Mouse (Mus musculus) stomach, embryonic 14.5 days (tissue): ENCODE data around the gene Nsfl1c. TPM values are rescaled to one million over a fixed set of nuclear protein-coding genes. Genes with fewer than 3 reads are reported as not detected.

Source experiments
- ATAC-seq: fragments of 200-750 bp; cut with Nextera tagmentation; 2 replicates; pipeline ENCODE4 v1.8.0; 2017; ENCODE audit warnings: low read depth, moderate TSS enrichment; ENCODE audit not compliant: insufficient number of reproducible peaks, insufficient read depth, low FRiP score
- H3K27ac ChIP-seq: fragments of 300-500 bp; sonication (generic); 2 replicates; pipeline ENCODE4 v1.5.1; 2014; ENCODE audit warnings: mild to moderate bottlenecking, low read length, moderate library complexity, mixed read lengths
- H3K27me3 ChIP-seq: fragments of 300-500 bp; sonication (generic); 2 replicates; pipeline ENCODE4 v1.6.1; 2014; ENCODE audit warnings: low read length, control low read depth, mixed read lengths; ENCODE audit not compliant: control insufficient read depth, insufficient read depth
- H3K36me3 ChIP-seq: fragments of 300-500 bp; sonication (generic); 2 replicates; pipeline ENCODE4 v1.6.1; 2014; ENCODE audit warnings: mild to moderate bottlenecking, control low read depth, low read length, moderate library complexity, mixed read lengths; ENCODE audit not compliant: control insufficient read depth, insufficient read depth
- H3K4me1 ChIP-seq: fragments of 300-500 bp; sonication (generic); 2 replicates; pipeline ENCODE4 v1.6.1; 2014; ENCODE audit warnings: low read length, control low read depth, mixed read lengths; ENCODE audit not compliant: control insufficient read depth, insufficient read depth
- H3K4me2 ChIP-seq: fragments of 300-500 bp; sonication (generic); replicated peaks from 2 replicates; pipeline ENCODE4 v1.6.1; 2014; ENCODE audit warnings: low read depth, low read length, control low read depth
- H3K4me3 ChIP-seq: fragments of 300-500 bp; sonication (generic); 2 replicates; pipeline ENCODE4 v1.5.1; 2014; ENCODE audit warnings: low read depth, low read length, control low read depth
- H3K9ac ChIP-seq: fragments of 300-500 bp; sonication (generic); replicated peaks from 2 replicates; pipeline ENCODE4 v1.6.1; 2014; ENCODE audit warnings: low read depth, mild to moderate bottlenecking, control low read depth, low read length, moderate library complexity, mixed read lengths
- H3K9me3 ChIP-seq: fragments of 300-500 bp; sonication (generic); 2 replicates; pipeline ENCODE4 v1.6.1; 2016; ENCODE audit warnings: low read depth, low read length, control low read depth; ENCODE audit not compliant: control insufficient read depth
- WGBS: fragments of 180-500 bp; shearing (Covaris S2); extraction: QIAGEN DNeasy Blood & Tissue Kit; methylation state at CpG from one replicate; pipeline ENCODE4 v1.1.7; 2014; 5-methylcytosine and 5-hydroxymethylcytosine counted together
- polyA plus RNA-seq: library from polyadenylated mRNA; unstranded; fragments of >200 nt; fragmentation: Nextera tagmentation; extraction: Ambion mirVana; gene quantifications from 2 replicates; pipeline ENCODE4 v1.2.1, GENCODE M21; 2014

Nsfl1c gene
- polyA plus RNA-seq, 1 experiment from 2014 or later = 203 TPM

DNA sequence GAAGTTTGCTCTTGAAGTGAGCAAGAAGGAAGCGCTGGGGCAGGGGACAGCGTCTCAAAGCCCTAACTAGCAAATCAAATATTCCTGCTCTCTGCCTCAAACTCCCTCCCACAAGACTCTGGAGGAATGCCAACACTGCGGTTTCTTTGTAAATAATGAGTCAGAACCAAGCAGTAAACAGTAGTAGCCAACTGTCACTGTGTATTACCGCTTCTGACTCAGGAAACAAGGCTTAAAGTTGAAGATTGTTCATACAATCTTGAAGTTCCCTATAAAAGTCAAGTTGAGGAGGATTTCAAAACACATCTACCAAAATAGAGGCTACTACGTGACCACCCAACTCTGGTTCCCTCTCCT is 42.6 kb downstream of the Nsfl1c start:
- no peak overlapping the region; the same call in 1 of the 2 replicates for H3K4me2 ChIP-seq
- H3K27me3 ChIP-seq = no peaks in the 10 kb centered on the region
- no peak overlapping the region for H3K4me3 ChIP-seq
- no peaks in the 10 kb centered on the region for H3K9me3 ChIP-seq
- H3K4me1 ChIP-seq = 0 out of 2 replicates have a peak, but pooled peaks cover 6% of the 10 kb centered on the region
- 40% methylated on average over 5 of the region's 5 CpGs for WGBS
- no peak overlapping the region for H3K9ac ChIP-seq
- peak overlapping the region; percentile 76 for H3K27ac ChIP-seq
- ATAC-seq = peak; percentile 34; the same call in 1 of the 2 replicates
- no peaks in the 10 kb centered on the region for H3K36me3 ChIP-seq

DNA sequence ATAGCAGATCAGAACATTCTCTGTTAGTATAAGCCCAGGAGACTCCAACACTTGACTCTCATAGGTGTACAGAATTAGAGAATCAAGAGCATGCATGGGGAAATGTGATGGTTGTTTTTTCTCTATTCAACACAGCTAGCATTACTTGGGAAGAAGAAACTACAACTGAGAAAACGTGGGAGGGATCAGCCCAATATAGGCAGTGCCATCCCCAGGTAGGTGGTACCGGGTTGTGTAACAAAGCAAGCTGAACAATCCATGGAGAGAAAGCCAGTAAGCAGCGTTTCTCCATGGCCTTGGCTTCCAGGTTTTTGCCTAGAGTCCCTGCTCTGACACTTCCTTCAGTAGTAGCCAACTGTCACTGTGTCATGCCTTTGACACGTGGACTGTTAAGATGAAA is 44.7 kb downstream of the Nsfl1c start:
- H3K27ac ChIP-seq = no peak overlapping the region
- H3K36me3 ChIP-seq = no peaks in the 10 kb centered on the region
- no peak for ATAC-seq
- no peak overlapping the region for H3K4me3 ChIP-seq
- 61% methylated on average over 4 of the region's 4 CpGs for WGBS
- H3K9me3 ChIP-seq = no peaks in the 10 kb centered on the region
- peaks cover 10% of the 10 kb centered on the region; the same call in 1 of the 2 replicates for H3K4me1 ChIP-seq
- H3K27me3 ChIP-seq = no peaks in the 10 kb centered on the region
- H3K4me2 ChIP-seq = no peak overlapping the region
- H3K9ac ChIP-seq = no peak overlapping the region

GRCm38 (mm10) chr2:151542323-151543062 is 48.5 kb downstream of the Nsfl1c start, which contains the start of gene Fkbp1a:
TSS of gene Fkbp1a (plus strand) at chr2:151542483.
- Histone ChIP-seq H3K9me3 (no peaks in the 10 kb centered on the region), H3K27me3 (no peaks in the 10 kb centered on the region), H3K36me3 (peaks cover 21% of the 10 kb centered on the region; the same call in 1 of the 2 replicates), H3K9ac (peak within 1 kb of the TSS; percentile 92), H3K27ac (peak within 1 kb of the TSS; percentile 97), H3K4me2 (peak within 1 kb of the TSS; percentile 82), H3K4me1 (peaks cover 23% of the 10 kb centered on the region), H3K4me3 (peak within 1 kb of the TSS; percentile 94)
- ATAC-seq = peak; percentile 96
- WGBS = under 1% methylated on average over 80 of the region's 93 CpGs

GRCm38 (mm10) chr2:151543063-151543895 is 49.3 kb downstream of the Nsfl1c start:
- Histone ChIP-seq H3K36me3 (peaks cover 25% of the 10 kb centered on the region; the same call in 1 of the 2 replicates), H3K9ac (peak overlapping the region; percentile 92), H3K4me3 (peak overlapping the region; percentile 94), H3K27me3 (no peaks in the 10 kb centered on the region), H3K27ac (peak overlapping the region; percentile 97), H3K4me1 (peaks cover 23% of the 10 kb centered on the region), H3K4me2 (peak overlapping the region; percentile 82), H3K9me3 (no peaks in the 10 kb centered on the region)
- ATAC-seq = peak; percentile 25; the same call in 1 of the 2 replicates
- under 1% methylated on average over 21 of the region's 21 CpGs for WGBS

DNA sequence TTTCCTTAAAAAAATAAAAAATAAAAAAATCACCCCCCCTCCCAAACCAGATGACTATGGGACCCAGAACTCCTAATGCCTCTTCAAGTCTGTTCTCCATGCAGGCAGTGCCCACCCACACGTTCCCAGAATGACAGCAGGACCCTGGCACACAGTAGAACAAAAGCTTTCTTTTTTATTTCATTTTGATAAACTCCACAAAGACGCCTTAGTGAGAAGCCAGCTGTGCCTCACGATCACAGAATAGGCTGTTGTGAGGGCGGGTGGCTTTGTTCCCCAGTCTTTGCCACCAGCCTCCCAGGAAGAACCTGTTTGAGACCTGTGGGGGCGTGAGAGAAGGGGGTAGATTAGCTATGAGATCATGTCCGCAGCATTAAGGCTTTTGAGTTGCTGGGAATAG is 50.7 kb downstream of the Nsfl1c start:
- no peaks in the 10 kb centered on the region for H3K27me3 ChIP-seq
- H3K4me1 ChIP-seq = peaks cover 23% of the 10 kb centered on the region
- H3K27ac ChIP-seq = no peak overlapping the region
- ATAC-seq = no peak
- H3K4me3 ChIP-seq = no peak overlapping the region; the same call in 1 of the 2 replicates
- peak overlapping the region; percentile 16 for H3K4me2 ChIP-seq
- peaks cover 31% of the 10 kb centered on the region; the same call in 1 of the 2 replicates for H3K36me3 ChIP-seq
- H3K9me3 ChIP-seq = no peaks in the 10 kb centered on the region
- H3K9ac ChIP-seq = no peak overlapping the region
- 67% methylated on average over 6 of the region's 6 CpGs for WGBS

GRCm38 (mm10) chr2:151546571-151546970 is 52.6 kb downstream of the Nsfl1c start:
- ATAC-seq = no peak
- Histone ChIP-seq H3K27me3 (no peaks in the 10 kb centered on the region), H3K4me3 (no peak overlapping the region), H3K4me2 (no peak overlapping the region), H3K4me1 (peaks cover 23% of the 10 kb centered on the region), H3K36me3 (peaks cover 48% of the 10 kb centered on the region), H3K9ac (no peak overlapping the region), H3K27ac (no peak overlapping the region), H3K9me3 (no peaks in the 10 kb centered on the region)
- 90% methylated on average over 4 of the region's 4 CpGs for WGBS

DNA sequence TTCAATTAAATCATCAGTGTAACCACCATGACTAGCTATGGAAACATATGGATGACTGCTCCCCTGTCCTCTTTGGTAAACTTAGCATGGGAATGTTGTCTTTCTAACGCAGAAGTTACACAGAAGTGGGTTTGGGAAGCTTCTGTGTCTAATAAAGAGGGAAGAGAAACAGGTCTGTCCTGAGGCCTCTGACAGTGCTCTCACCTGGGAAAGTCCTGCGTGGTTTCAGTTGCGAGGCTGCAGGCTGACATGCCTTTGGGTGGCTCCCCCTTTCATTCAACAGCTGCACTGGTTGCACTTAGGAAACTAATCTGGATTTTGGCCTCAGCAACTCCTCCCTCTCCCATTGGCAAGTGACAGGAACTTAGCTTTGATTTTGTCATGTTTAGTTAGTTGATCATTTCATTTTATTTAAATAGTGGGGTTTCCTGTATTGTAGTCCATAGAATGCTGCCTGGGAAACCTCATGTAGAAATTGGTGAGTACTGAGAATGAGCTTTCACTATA is 55.7 kb downstream of the Nsfl1c start:
- no peaks in the 10 kb centered on the region for H3K9me3 ChIP-seq
- 89% methylated on average over 3 of the region's 3 CpGs for WGBS
- no peak overlapping the region for H3K4me3 ChIP-seq
- H3K9ac ChIP-seq = no peak overlapping the region
- peaks cover 61% of the 10 kb centered on the region for H3K36me3 ChIP-seq
- H3K27me3 ChIP-seq = no peaks in the 10 kb centered on the region
- ATAC-seq = no peak
- H3K4me1 ChIP-seq = peaks cover 10% of the 10 kb centered on the region
- H3K27ac ChIP-seq = no peak overlapping the region
- H3K4me2 ChIP-seq = no peak overlapping the region
